Mouse (Mus musculus) heart, embryonic 16.5 days (tissue): ENCODE measurements around the gene Ccpg1. TPM values are rescaled to one million over a fixed set of nuclear protein-coding genes. Genes with fewer than 3 reads are reported as not detected.

Experiments used
- microRNA-seq: library from miRNA; unstranded; fragments of <30 nt; microRNA quantifications from one replicate; pipeline ENCODE4, GENCODE M21; 2017
- polyA plus RNA-seq: library from polyadenylated mRNA; unstranded; fragments of >200 nt; fragmentation: Nextera tagmentation; extraction: Ambion mirVana; gene quantifications from 2 replicates; pipeline ENCODE4 v1.2.1, GENCODE M21; 2015

Gene Ccpg1
- polyA plus RNA-seq, 1 experiment from 2014 or later: 35.8 TPM

Small RNAs within 50 kb of the gene (microRNA-seq; reads per million reads assigned to microRNA genes)
- not detected for gene Gm27353

Other genes with a start within 250 kb of the Ccpg1 start
- gene Prtg, start 178.6 kb upstream of the Ccpg1 start, polyA plus RNA-seq: 0.29 TPM in 2 replicates
- gene Pygo1, start 59.8 kb upstream of the Ccpg1 start, polyA plus RNA-seq: 1.9 TPM in 2 replicates
- gene Dyx1c1, start 26.6 kb upstream of the Ccpg1 start, polyA plus RNA-seq: 0.45 and 0.84 TPM in 2 replicates
- not detected in 2 replicates for gene Gm44503, start 26.6 kb upstream of the Ccpg1 start, polyA plus RNA-seq
- gene Ccpg1os, start within 50 bp of the Ccpg1 start, polyA plus RNA-seq: 16.2 and 16.4 TPM in 2 replicates
- gene Pigb, start 54.9 kb downstream of the Ccpg1 start, polyA plus RNA-seq: 7.2 and 7.5 TPM in 2 replicates
- gene Rab27a, start 59.4 kb downstream of the Ccpg1 start, polyA plus RNA-seq: 7.7 and 11.5 TPM in 2 replicates
- gene Khdc3, start 116.4 kb downstream of the Ccpg1 start, polyA plus RNA-seq: 0.18 TPM in 1 of 2 replicates, not detected in the other
- not detected in 2 replicates for gene Gm20509, start 117.0 kb downstream of the Ccpg1 start, polyA plus RNA-seq
- gene Rsl24d1, start 128.0 kb downstream of the Ccpg1 start, polyA plus RNA-seq: 78.8 and 86.3 TPM in 2 replicates